Mouse (Mus musculus): ENCODE results near the gene Auh. TPM values are rescaled to one million over a fixed set of nuclear protein-coding genes. Genes with fewer than 3 reads are reported as not detected.

The Auh gene
- polyA plus RNA-seq, 1 experiment from 2014 or later, result 42.7 TPM

DNA sequence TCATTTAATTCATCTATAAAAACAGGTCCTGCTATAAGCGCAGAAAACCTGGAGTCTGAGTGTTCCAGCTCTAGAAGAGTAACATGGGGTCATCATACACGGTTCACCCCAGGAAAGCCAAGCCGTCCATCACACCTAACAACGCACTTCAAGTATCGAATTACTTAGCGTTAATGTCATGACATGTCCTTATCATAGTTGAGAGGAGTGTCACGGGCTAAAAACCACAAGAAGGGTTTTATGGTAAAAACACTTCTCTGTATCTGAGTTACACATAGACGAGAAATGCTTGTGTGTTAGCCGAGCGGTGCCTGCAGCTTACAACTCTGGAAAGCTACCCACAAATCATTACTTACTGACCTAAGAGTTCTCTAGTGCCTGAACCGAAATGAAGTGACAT, 55.6 kb downstream of the Auh start:
- ATAC-seq (ENCODE audit: low FRiP score), result no peak

DNA sequence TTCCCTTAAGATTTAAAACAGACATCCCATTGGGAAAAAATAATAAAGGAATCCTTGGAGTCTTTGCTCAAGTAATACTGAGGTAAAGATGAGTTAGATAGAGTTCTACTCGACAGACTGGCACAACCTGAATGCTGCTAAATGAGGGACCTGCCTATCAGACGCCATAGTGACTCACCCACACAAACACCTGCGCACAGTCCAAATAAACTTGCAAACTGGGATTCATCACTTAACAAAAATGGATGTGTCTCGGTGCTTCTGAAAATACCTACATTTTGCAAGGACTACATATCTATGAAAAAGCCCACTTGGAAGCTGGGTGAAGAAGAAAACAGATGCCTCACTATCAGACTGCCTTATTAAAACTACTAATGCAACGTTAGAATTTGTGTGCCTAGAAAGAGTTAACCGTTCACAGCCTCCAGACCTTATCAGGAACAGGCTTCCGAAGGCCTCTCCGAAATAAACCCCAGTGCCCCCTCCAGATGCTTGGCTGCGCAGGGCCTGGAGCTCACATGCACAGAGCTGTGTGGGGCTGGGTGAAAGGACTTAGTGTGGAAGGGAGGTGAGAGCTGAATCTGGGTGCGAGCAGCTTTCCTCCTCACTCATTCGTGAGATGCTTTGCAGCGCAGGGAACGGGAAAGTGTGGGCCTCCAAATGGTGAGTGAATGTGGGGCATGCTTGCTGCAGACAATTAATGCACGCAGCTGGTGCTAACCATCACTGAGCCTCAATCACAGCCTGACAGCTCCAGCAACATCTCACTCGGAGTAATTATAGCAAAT, 63.3 kb downstream of the Auh start:
- H3K4me2 ChIP-seq, result no peak overlapping the region
- no peak overlapping the region for H3K9ac ChIP-seq
- H3K36me3 ChIP-seq (replicated peaks), result no peaks in the 10 kb centered on the region
- no peak overlapping the region for H3K4me3 ChIP-seq (replicated peaks)
- 0 out of 2 replicates have a peak, but pooled peaks cover 4% of the 10 kb centered on the region for H3K27me3 ChIP-seq
- peak; percentile 84 for ATAC-seq (ENCODE audit: low FRiP score)
- H3K9me3 ChIP-seq, result no peaks in the 10 kb centered on the region
- peak overlapping the region; percentile 85 for H3K27ac ChIP-seq
- 54% methylated on average over 15 of the region's 15 CpGs for WGBS
- peaks cover 23% of the 10 kb centered on the region for H3K4me1 ChIP-seq

More for the DNA sequence above, 55.6 kb downstream of the Auh start:
- Histone ChIP-seq H3K27me3 (no peaks in the 10 kb centered on the region), H3K36me3 (replicated peaks) (no peaks in the 10 kb centered on the region), H3K4me2 (no peak overlapping the region), H3K4me3 (replicated peaks) (no peak overlapping the region), H3K9me3 (no peaks in the 10 kb centered on the region), H3K4me1 (peaks cover 8% of the 10 kb centered on the region), H3K9ac (no peak overlapping the region), H3K27ac (no peak overlapping the region)
- WGBS, result 87% methylated on average over 11 of the region's 11 CpGs

DNA sequence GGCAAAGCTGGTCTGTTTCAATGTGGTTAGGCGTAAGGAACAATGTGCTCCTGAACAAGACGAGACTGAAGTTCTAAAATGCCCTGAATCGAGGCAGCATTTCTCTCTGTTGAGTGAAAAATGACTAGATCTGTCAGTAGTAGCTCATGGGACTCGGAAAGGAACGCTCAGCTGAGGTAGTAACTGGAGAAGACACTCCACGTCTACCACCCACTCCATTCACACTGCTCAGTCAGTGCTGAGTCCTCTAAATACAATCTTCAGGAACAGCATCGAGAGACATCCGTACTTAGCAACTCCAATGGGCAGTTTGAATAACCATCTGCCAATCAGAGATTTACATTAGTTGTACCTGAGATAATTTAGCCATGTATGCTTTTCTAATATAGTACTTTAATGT, 66.0 kb downstream of the Auh start:
- WGBS, result 88% methylated on average over 8 of the region's 8 CpGs

GRCm38 (mm10) chr13:52860006-52860685, 69.3 kb downstream of the Auh start:
- Histone ChIP-seq H3K27ac (no peak overlapping the region), H3K9ac (no peak overlapping the region)
- ATAC-seq (ENCODE audit: low FRiP score), result no peak

More for the DNA sequence above, 66.0 kb downstream of the Auh start:
- Histone ChIP-seq H3K9ac (no peak overlapping the region), H3K27me3 (0 out of 2 replicates have a peak, but pooled peaks cover 4% of the 10 kb centered on the region), H3K4me3 (replicated peaks) (no peak overlapping the region), H3K9me3 (no peaks in the 10 kb centered on the region), H3K4me2 (no peak overlapping the region), H3K36me3 (replicated peaks) (no peaks in the 10 kb centered on the region), H3K4me1 (peaks cover 19% of the 10 kb centered on the region), H3K27ac (no peak overlapping the region)
- ATAC-seq (ENCODE audit: low FRiP score), result no peak

DNA sequence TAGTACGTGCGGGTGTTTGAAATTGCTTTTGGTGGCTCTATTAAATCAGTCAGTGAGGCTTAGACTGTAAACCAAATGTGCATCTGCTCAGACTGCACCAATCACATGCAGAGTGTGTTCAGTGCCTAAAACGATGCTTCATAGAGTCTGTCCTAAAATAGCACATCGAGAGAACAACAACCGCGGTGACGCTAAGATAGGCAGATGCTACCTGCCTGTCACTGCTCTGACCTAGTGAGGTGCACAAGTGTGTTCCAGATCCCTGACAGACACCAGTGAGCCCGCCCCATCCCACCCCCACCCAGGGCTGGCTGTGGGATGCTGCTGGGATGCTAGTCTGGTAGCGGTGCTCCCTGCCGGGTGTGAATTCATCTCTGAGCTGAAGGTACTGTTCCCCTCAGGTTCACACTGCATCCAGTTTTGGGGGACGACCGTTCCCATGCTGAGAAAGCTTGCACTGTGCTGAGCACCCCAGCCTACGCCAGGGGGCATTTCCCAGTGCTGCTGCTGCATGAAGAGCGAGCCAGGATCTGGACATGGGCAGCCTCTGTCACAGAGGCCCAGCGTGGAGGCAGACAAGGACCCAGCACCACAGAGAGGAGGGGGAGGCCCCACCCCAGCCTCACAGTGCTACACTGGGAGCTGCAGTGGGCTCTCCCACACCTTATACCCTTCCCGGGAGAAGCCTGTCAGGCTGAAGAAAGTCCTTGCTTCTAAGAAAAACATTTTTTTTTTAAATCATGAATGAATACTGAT, 70.2 kb downstream of the Auh start:
- Histone ChIP-seq H3K9me3 (no peaks in the 10 kb centered on the region), H3K4me2 (no peak overlapping the region), H3K27ac (peak overlapping the region; percentile 53), H3K9ac (no peak overlapping the region), H3K4me1 (peaks cover 4% of the 10 kb centered on the region; the same call in 1 of the 2 replicates), H3K27me3 (0 out of 2 replicates have a peak, but pooled peaks cover 4% of the 10 kb centered on the region), H3K36me3 (replicated peaks) (no peaks in the 10 kb centered on the region), H3K4me3 (replicated peaks) (no peak overlapping the region)
- 76% methylated on average over 16 of the region's 16 CpGs for WGBS
- no peak for ATAC-seq (ENCODE audit: low FRiP score)

More at GRCm38 (mm10) chr13:52860006-52860685, 69.3 kb downstream of the Auh start:
- H3K4me1 ChIP-seq, result peaks cover 4% of the 10 kb centered on the region; the same call in 1 of the 2 replicates
- H3K9me3 ChIP-seq, result no peaks in the 10 kb centered on the region
- 85% methylated on average over 22 of the region's 22 CpGs for WGBS
- H3K4me2 ChIP-seq, result no peak overlapping the region
- H3K36me3 ChIP-seq (replicated peaks), result no peaks in the 10 kb centered on the region
- no peak overlapping the region for H3K4me3 ChIP-seq (replicated peaks)
- H3K27me3 ChIP-seq, result 0 out of 2 replicates have a peak, but pooled peaks cover 4% of the 10 kb centered on the region

GRCm38 (mm10) chr13:52858373-52858772, 71.1 kb downstream of the Auh start:
- no peak overlapping the region for H3K4me3 ChIP-seq (replicated peaks)
- WGBS, result 90% methylated on average over 12 of the region's 12 CpGs
- H3K4me2 ChIP-seq, result no peak overlapping the region
- no peak overlapping the region for H3K9ac ChIP-seq
- H3K4me1 ChIP-seq, result peaks cover 4% of the 10 kb centered on the region; the same call in 1 of the 2 replicates
- ATAC-seq (ENCODE audit: low FRiP score), result no peak
- H3K27me3 ChIP-seq, result 0 out of 2 replicates have a peak, but pooled peaks cover 4% of the 10 kb centered on the region
- no peak overlapping the region; the same call in 1 of the 2 replicates for H3K27ac ChIP-seq
- H3K36me3 ChIP-seq (replicated peaks), result no peaks in the 10 kb centered on the region
- no peaks in the 10 kb centered on the region for H3K9me3 ChIP-seq

DNA sequence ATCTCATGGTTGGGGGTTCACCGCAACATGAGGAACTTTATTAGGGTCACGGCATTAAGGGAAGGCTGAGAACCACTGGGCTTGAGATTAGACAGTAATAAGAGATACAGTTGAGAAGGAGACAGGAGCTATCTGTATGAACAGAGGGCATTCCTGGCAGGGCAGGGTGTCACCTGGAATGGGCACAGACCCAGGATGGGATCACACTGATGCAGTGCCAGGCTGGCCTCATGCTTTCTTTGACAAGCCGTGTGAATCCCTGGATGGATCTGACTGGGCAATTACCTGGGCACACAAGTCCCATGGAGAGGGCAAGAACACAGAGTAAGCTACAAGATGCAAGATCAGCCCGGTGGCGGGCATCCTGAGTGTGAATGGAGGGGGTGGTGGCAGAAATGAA, 71.7 kb downstream of the Auh start:
- Histone ChIP-seq H3K4me3 (replicated peaks) (no peak overlapping the region), H3K9me3 (no peaks in the 10 kb centered on the region), H3K4me2 (no peak overlapping the region), H3K9ac (no peak overlapping the region), H3K27ac (0 out of 2 replicates have a peak overlapping the region, but pooled peaks have one; percentile 14), H3K36me3 (replicated peaks) (no peaks in the 10 kb centered on the region), H3K27me3 (0 out of 2 replicates have a peak, but pooled peaks cover under 1% of the 10 kb centered on the region), H3K4me1 (peaks cover 4% of the 10 kb centered on the region; the same call in 1 of the 2 replicates)
- WGBS, result 88% methylated on average over 5 of the region's 5 CpGs
- no peak for ATAC-seq (ENCODE audit: low FRiP score)

GRCm38 (mm10) chr13:52853536-52853935, 75.9 kb downstream of the Auh start:
- no peaks in the 10 kb centered on the region for H3K27me3 ChIP-seq
- ATAC-seq (ENCODE audit: low FRiP score), result no peak
- H3K4me1 ChIP-seq, result peaks cover 5% of the 10 kb centered on the region
- no peak overlapping the region for H3K9ac ChIP-seq
- H3K36me3 ChIP-seq (replicated peaks), result no peaks in the 10 kb centered on the region
- H3K27ac ChIP-seq, result no peak overlapping the region
- no peak overlapping the region for H3K4me2 ChIP-seq
- 92% methylated on average over 1 of the region's 1 CpGs for WGBS
- H3K4me3 ChIP-seq (replicated peaks), result no peak overlapping the region
- no peaks in the 10 kb centered on the region for H3K9me3 ChIP-seq

- H3K9ac ChIP-seq, result no peak overlapping the region
- H3K27ac ChIP-seq, result no peak overlapping the region
- no peak for ATAC-seq (ENCODE audit: low FRiP score)
- no peaks in the 10 kb centered on the region for H3K27me3 ChIP-seq
- peaks cover 5% of the 10 kb centered on the region for H3K4me1 ChIP-seq
- WGBS, result 87% methylated on average over 4 of the region's 4 CpGs
- no peak overlapping the region for H3K4me3 ChIP-seq (replicated peaks)
- no peaks in the 10 kb centered on the region for H3K9me3 ChIP-seq
- no peaks in the 10 kb centered on the region for H3K36me3 ChIP-seq (replicated peaks)
- H3K4me2 ChIP-seq, result no peak overlapping the region
These were observed 77.6 kb downstream of the Auh start for GRCm38 (mm10) chr13:52851886-52852285.

DNA sequence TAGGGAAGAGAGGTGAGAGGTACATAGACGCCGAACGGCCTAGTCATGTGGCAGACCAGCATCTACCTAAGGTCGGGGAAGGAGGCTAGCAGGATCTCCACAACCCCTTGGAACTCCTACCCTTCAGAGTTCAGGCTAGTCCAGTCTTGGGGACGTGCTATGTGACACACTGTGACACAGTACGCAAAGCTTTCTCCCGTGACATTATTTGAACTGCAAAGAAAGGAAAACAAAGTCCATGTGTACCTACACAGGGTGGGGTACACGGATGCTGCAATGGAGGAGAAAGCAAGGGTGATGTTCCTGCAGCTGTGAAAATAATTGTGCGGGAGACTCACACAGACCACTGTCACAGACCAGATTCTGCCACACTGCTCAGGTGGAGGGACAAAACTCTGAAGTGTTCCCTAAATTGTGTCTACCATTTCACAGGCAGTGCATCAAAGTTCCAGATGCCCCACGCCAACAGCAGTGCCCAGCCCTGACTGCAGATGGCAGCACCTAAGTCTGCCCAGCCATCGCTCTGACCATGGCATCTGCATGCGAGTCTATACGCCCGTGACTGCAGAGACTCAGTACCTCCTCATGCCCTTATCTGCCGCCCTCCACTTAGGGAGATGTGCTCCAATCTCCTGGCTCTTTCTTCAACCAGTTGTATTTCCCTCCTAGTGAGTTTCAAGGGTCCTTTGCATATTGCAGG, 79.3 kb downstream of the Auh start:
- no peak for ATAC-seq (ENCODE audit: low FRiP score)
- Histone ChIP-seq H3K4me2 (no peak overlapping the region), H3K9me3 (no peaks in the 10 kb centered on the region), H3K9ac (no peak overlapping the region), H3K36me3 (replicated peaks) (no peaks in the 10 kb centered on the region), H3K4me3 (replicated peaks) (no peak overlapping the region), H3K4me1 (peaks cover 5% of the 10 kb centered on the region), H3K27ac (no peak overlapping the region), H3K27me3 (no peaks in the 10 kb centered on the region)
- 86% methylated on average over 15 of the region's 15 CpGs for WGBS

GRCm38 (mm10) chr13:52849394-52849801, 80.1 kb downstream of the Auh start:
- Histone ChIP-seq H3K4me3 (replicated peaks) (no peak overlapping the region), H3K4me1 (peaks cover 5% of the 10 kb centered on the region), H3K27ac (0 out of 2 replicates have a peak overlapping the region, but pooled peaks have one; percentile 46), H3K27me3 (no peaks in the 10 kb centered on the region), H3K9ac (no peak overlapping the region), H3K36me3 (replicated peaks) (no peaks in the 10 kb centered on the region), H3K9me3 (no peaks in the 10 kb centered on the region), H3K4me2 (no peak overlapping the region)
- no peak for ATAC-seq (ENCODE audit: low FRiP score)
- 65% methylated on average over 9 of the region's 9 CpGs for WGBS

Data from forebrain, embryonic 12.5 days (tissue).